Comparison of ENCODE assay signal across 1 mouse cellular context in the genomic region with DNA sequence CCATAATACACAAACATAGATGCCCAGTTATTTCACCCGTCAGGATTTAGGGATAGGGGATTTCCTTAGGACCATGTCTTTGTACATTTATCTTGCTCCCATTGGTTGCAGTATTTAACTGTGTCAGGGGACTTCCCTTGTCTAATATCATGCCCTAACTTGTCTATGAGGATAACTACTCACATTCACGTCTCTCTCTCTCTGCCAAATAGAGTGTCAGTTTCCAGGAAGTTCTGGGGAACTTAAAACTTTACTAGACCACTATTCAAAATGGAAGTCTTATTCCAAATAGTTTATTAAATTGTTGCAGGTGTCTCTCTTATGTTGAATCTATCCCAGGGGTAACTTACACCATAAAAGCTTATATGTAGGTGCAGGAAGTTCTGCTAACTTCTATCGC.
TF ChIP-seq lines count a peak whose summit lies in the region.

No protein-coding gene starts in this region.

TF ChIP-seq in CH12.LX, 34 proteins besides CTCF, POLR2A, EP300 and RAD21 (continued from another document):
- TF ChIP-seq SMC3 (IDR thresholded peaks at IDR 0.05; ENCODE audit: low read depth, low read length), result no peak
- peak; percentile 33; the same call in 1 of the 2 replicates for TF ChIP-seq TCF12 (IDR thresholded peaks at IDR 0.05; ENCODE audit: low read depth, low read length)
- 0 out of 2 replicates have a peak, but pooled peaks have one; percentile 61 for TF ChIP-seq RCOR1 (conservative IDR thresholded peaks at IDR 0.05; ENCODE audit: low read depth, low read length)
- TF ChIP-seq ELF1 (IDR thresholded peaks at IDR 0.05; ENCODE audit: low read depth, low read length), result peak; percentile 83
- TF ChIP-seq JUND (conservative IDR thresholded peaks at IDR 0.05; ENCODE audit: low read depth, low read length), result 0 out of 2 replicates have a peak, but pooled peaks have one; percentile 20
- TF ChIP-seq ZKSCAN1 (IDR thresholded peaks at IDR 0.05; ENCODE audit: borderline replicate concordance, low read depth, low read length), result no peak
- TF ChIP-seq ZMIZ1 (IDR thresholded peaks at IDR 0.05; ENCODE audit: low read depth, low read length), result no peak
- no peak for TF ChIP-seq UBTF (IDR thresholded peaks at IDR 0.05; ENCODE audit: low read depth, low read length)
- TF ChIP-seq SIN3A (IDR thresholded peaks at IDR 0.05; ENCODE audit: low read length), result no peak
- no peak for TF ChIP-seq MXI1 (IDR thresholded peaks at IDR 0.05; ENCODE audit: low read depth, low read length)
TF ChIP-seq in CH12.LX: peak in this region for 12.
